Mouse (Mus musculus) intestine, embryonic 15.5 days (tissue): ENCODE measurements around the gene Ggct. TPM values are rescaled to one million over a fixed set of nuclear protein-coding genes. Genes with fewer than 3 reads are reported as not detected.

Source experiments
- ATAC-seq: fragments of 200-750 bp; cut with Nextera tagmentation; 2 replicates; pipeline ENCODE4 v1.8.0; 2017; ENCODE audit warnings: moderate TSS enrichment, moderate library complexity
- H3K27ac ChIP-seq: fragments of 300-500 bp; sonication (generic); 2 replicates; pipeline ENCODE4 v1.5.1; 2015; ENCODE audit warnings: mild to moderate bottlenecking, inconsistent platforms
- H3K27me3 ChIP-seq: fragments of 300-500 bp; sonication (generic); replicated peaks from 2 replicates; pipeline ENCODE4 v1.6.1; 2015; ENCODE audit warnings: inconsistent platforms
- H3K36me3 ChIP-seq: fragments of 300-500 bp; sonication (generic); 2 replicates; pipeline ENCODE4 v1.6.1; 2015; ENCODE audit warnings: inconsistent platforms
- H3K4me1 ChIP-seq: fragments of 300-500 bp; sonication (generic); replicated peaks from 2 replicates; pipeline ENCODE4 v1.6.1; 2015; ENCODE audit warnings: inconsistent platforms
- H3K4me2 ChIP-seq: fragments of 300-500 bp; sonication (generic); replicated peaks from 2 replicates; pipeline ENCODE4 v1.6.1; 2015; ENCODE audit warnings: mild to moderate bottlenecking, inconsistent platforms
- H3K4me3 ChIP-seq: fragments of 300-500 bp; sonication (generic); replicated peaks from 2 replicates; pipeline ENCODE4 v1.5.1; 2015; ENCODE audit warnings: inconsistent platforms
- H3K9ac ChIP-seq: fragments of 300-500 bp; sonication (generic); 2 replicates; pipeline ENCODE4 v1.6.1; 2015; ENCODE audit warnings: inconsistent platforms
- H3K9me3 ChIP-seq: fragments of 300-500 bp; sonication (generic); 2 replicates; pipeline ENCODE4 v1.6.1; 2016; ENCODE audit warnings: inconsistent platforms
- WGBS: fragments of 180-500 bp; shearing (Covaris S2); methylation state at CpG from one replicate; pipeline ENCODE4 v1.1.7; 2015; 5-methylcytosine and 5-hydroxymethylcytosine counted together
- polyA plus RNA-seq: library from polyadenylated mRNA; unstranded; fragments of >200 nt; fragmentation: Nextera tagmentation; extraction: Ambion mirVana; gene quantifications from 2 replicates; pipeline ENCODE4 v1.2.1, GENCODE M21; 2015

Gene Ggct
- polyA plus RNA-seq, 1 experiment from 2014 or later: 10.7 TPM

- no peak for ATAC-seq
- H3K27me3 ChIP-seq: no peaks in the 10 kb centered on the region
- no peak overlapping the region for H3K9ac ChIP-seq
- 0 out of 2 replicates have a peak, but pooled peaks cover 3% of the 10 kb centered on the region for H3K4me1 ChIP-seq
- H3K4me2 ChIP-seq: no peak overlapping the region
- H3K4me3 ChIP-seq: no peak overlapping the region
- H3K27ac ChIP-seq: no peak overlapping the region
- H3K36me3 ChIP-seq: no peaks in the 10 kb centered on the region
- 91% methylated on average over 6 of the region's 6 CpGs for WGBS
- H3K9me3 ChIP-seq: no peaks in the 10 kb centered on the region
These were observed 4.6 kb downstream of the Ggct start for GRCm38 (mm10) chr6:54988141-54988540.

GRCm38 (mm10) chr6:54984096-54984495, 8.7 kb downstream of the Ggct start:
- no peaks in the 10 kb centered on the region for H3K27me3 ChIP-seq
- 92% methylated on average over 8 of the region's 8 CpGs for WGBS
- H3K27ac ChIP-seq: no peak overlapping the region
- H3K4me1 ChIP-seq: no peaks in the 10 kb centered on the region
- no peaks in the 10 kb centered on the region for H3K36me3 ChIP-seq
- ATAC-seq: no peak
- no peak overlapping the region for H3K4me3 ChIP-seq
- H3K9ac ChIP-seq: no peak overlapping the region
- H3K9me3 ChIP-seq: no peaks in the 10 kb centered on the region
- no peak overlapping the region for H3K4me2 ChIP-seq

- Histone ChIP-seq H3K27me3 (no peaks in the 10 kb centered on the region), H3K4me3 (no peak overlapping the region), H3K4me1 (no peaks in the 10 kb centered on the region), H3K9ac (no peak overlapping the region), H3K27ac (no peak overlapping the region), H3K9me3 (no peaks in the 10 kb centered on the region), H3K4me2 (no peak overlapping the region), H3K36me3 (no peaks in the 10 kb centered on the region)
- ATAC-seq: no peak
- 95% methylated on average over 4 of the region's 4 CpGs for WGBS
These were observed 9.2 kb downstream of the Ggct start for GRCm38 (mm10) chr6:54983526-54984050.

GRCm38 (mm10) chr6:54979426-54979825, 13.3 kb downstream of the Ggct start:
- Histone ChIP-seq H3K27me3 (no peaks in the 10 kb centered on the region), H3K4me2 (no peak overlapping the region), H3K4me3 (no peak overlapping the region), H3K27ac (no peak overlapping the region), H3K36me3 (no peaks in the 10 kb centered on the region), H3K4me1 (no peaks in the 10 kb centered on the region), H3K9ac (no peak overlapping the region), H3K9me3 (no peaks in the 10 kb centered on the region)
- no peak for ATAC-seq
- WGBS: 95% methylated on average over 6 of the region's 6 CpGs

GRCm38 (mm10) chr6:54975616-54976015, 17.1 kb downstream of the Ggct start:
- Histone ChIP-seq H3K27ac (no peak overlapping the region), H3K27me3 (no peaks in the 10 kb centered on the region), H3K36me3 (no peaks in the 10 kb centered on the region), H3K4me1 (peaks cover 7% of the 10 kb centered on the region), H3K4me2 (no peak overlapping the region), H3K9me3 (no peaks in the 10 kb centered on the region), H3K4me3 (no peak overlapping the region), H3K9ac (no peak overlapping the region)
- 77% methylated on average over 1 of the region's 1 CpGs for WGBS
- no peak for ATAC-seq

GRCm38 (mm10) chr6:54974501-54974900, 18.2 kb downstream of the Ggct start:
- Histone ChIP-seq H3K9ac (no peak overlapping the region), H3K27ac (no peak overlapping the region), H3K4me2 (no peak overlapping the region), H3K36me3 (no peaks in the 10 kb centered on the region), H3K4me3 (no peak overlapping the region), H3K9me3 (no peaks in the 10 kb centered on the region), H3K27me3 (no peaks in the 10 kb centered on the region), H3K4me1 (peaks cover 9% of the 10 kb centered on the region)
- ATAC-seq: no peak
- 60% methylated on average over 5 of the region's 5 CpGs for WGBS

GRCm38 (mm10) chr6:54972929-54973211, 19.9 kb downstream of the Ggct start:
- peak overlapping the region; percentile 74; the same call in 1 of the 2 replicates for H3K9ac ChIP-seq
- H3K4me3 ChIP-seq: peak overlapping the region; percentile 67
- no peaks in the 10 kb centered on the region for H3K27me3 ChIP-seq
- no peaks in the 10 kb centered on the region for H3K36me3 ChIP-seq
- 12% methylated on average over 5 of the region's 5 CpGs for WGBS
- peak overlapping the region; percentile 90 for H3K4me2 ChIP-seq
- H3K27ac ChIP-seq: no peak overlapping the region
- H3K4me1 ChIP-seq: peaks cover 9% of the 10 kb centered on the region
- no peaks in the 10 kb centered on the region for H3K9me3 ChIP-seq
- ATAC-seq: peak; percentile 64

- peak within 1 kb of the TSS; percentile 74 for H3K9ac ChIP-seq
- H3K4me1 ChIP-seq: peaks cover 9% of the 10 kb centered on the region
- H3K4me3 ChIP-seq: peak within 1 kb of the TSS; percentile 67
- no peaks in the 10 kb centered on the region for H3K9me3 ChIP-seq
- whole genome bisulfite sequencing: 2% methylated on average over 52 of the region's 53 CpGs
- H3K36me3 ChIP-seq: no peaks in the 10 kb centered on the region
- peak within 1 kb of the TSS; percentile 59 for H3K27ac ChIP-seq
- peak; percentile 88 for ATAC-seq
- H3K27me3 ChIP-seq: no peaks in the 10 kb centered on the region
- peak within 1 kb of the TSS; percentile 90 for H3K4me2 ChIP-seq
These were observed 20.4 kb downstream of the Ggct start, which contains the start of gene Nod1 for GRCm38 (mm10) chr6:54972111-54972928. TSS of gene Nod1 (minus strand) at chr6:54972612.

- peak overlapping the region; percentile 90 for H3K4me2 ChIP-seq
- no peaks in the 10 kb centered on the region for H3K27me3 ChIP-seq
- H3K9me3 ChIP-seq: no peaks in the 10 kb centered on the region
- H3K4me1 ChIP-seq: peaks cover 9% of the 10 kb centered on the region
- 0 out of 2 replicates have a peak, but pooled peaks have one; percentile 3 for ATAC-seq
- peak overlapping the region; percentile 67 for H3K4me3 ChIP-seq
- peak overlapping the region; percentile 74 for H3K9ac ChIP-seq
- no peaks in the 10 kb centered on the region for H3K36me3 ChIP-seq
- 23% methylated on average over 8 of the region's 8 CpGs for WGBS
- peak overlapping the region; percentile 59 for H3K27ac ChIP-seq
These were observed 21.0 kb downstream of the Ggct start for GRCm38 (mm10) chr6:54971731-54972110.

GRCm38 (mm10) chr6:54970506-54970905, 22.2 kb downstream of the Ggct start:
- no peak for ATAC-seq
- H3K36me3 ChIP-seq: no peaks in the 10 kb centered on the region

GRCm38 (mm10) chr6:54969801-54970200, 22.9 kb downstream of the Ggct start:
- H3K4me2 ChIP-seq: no peak overlapping the region
- no peak overlapping the region for H3K27ac ChIP-seq
- no peak overlapping the region for H3K9ac ChIP-seq
- WGBS: 71% methylated on average over 2 of the region's 2 CpGs
- peaks cover 9% of the 10 kb centered on the region for H3K4me1 ChIP-seq
- no peak for ATAC-seq
- no peak overlapping the region for H3K4me3 ChIP-seq
- no peaks in the 10 kb centered on the region for H3K27me3 ChIP-seq
- no peaks in the 10 kb centered on the region for H3K9me3 ChIP-seq
- H3K36me3 ChIP-seq: no peaks in the 10 kb centered on the region

More at GRCm38 (mm10) chr6:54970506-54970905, 22.2 kb downstream of the Ggct start:
- no peaks in the 10 kb centered on the region for H3K9me3 ChIP-seq
- H3K4me2 ChIP-seq: no peak overlapping the region
- 68% methylated on average over 9 of the region's 9 CpGs for WGBS
- H3K4me3 ChIP-seq: no peak overlapping the region
- no peak overlapping the region for H3K27ac ChIP-seq
- H3K4me1 ChIP-seq: peaks cover 9% of the 10 kb centered on the region
- no peaks in the 10 kb centered on the region for H3K27me3 ChIP-seq
- no peak overlapping the region for H3K9ac ChIP-seq

GRCm38 (mm10) chr6:54967591-54967990, 25.2 kb downstream of the Ggct start:
- Histone ChIP-seq H3K36me3 (no peaks in the 10 kb centered on the region), H3K4me1 (peaks cover 9% of the 10 kb centered on the region), H3K9ac (no peak overlapping the region), H3K4me2 (peak overlapping the region; percentile 20; the same call in 1 of the 2 replicates), H3K9me3 (no peaks in the 10 kb centered on the region), H3K27ac (no peak overlapping the region), H3K27me3 (no peaks in the 10 kb centered on the region), H3K4me3 (no peak overlapping the region)
- ATAC-seq: peak; percentile 65
- 28% methylated on average over 10 of the region's 10 CpGs for WGBS

GRCm38 (mm10) chr6:54965234-54965633, 27.5 kb downstream of the Ggct start:
- Histone ChIP-seq H3K4me3 (no peak overlapping the region), H3K27ac (no peak overlapping the region), H3K4me1 (no peaks in the 10 kb centered on the region), H3K9ac (no peak overlapping the region), H3K36me3 (no peaks in the 10 kb centered on the region), H3K4me2 (no peak overlapping the region), H3K27me3 (no peaks in the 10 kb centered on the region), H3K9me3 (no peaks in the 10 kb centered on the region)
- ATAC-seq: no peak
- 39% methylated on average over 5 of the region's 5 CpGs for WGBS
